Mouse (Mus musculus) heart, postnatal 0 days (tissue): ENCODE data around the gene Gm9958.

Source experiments
- CTCF ChIP-seq: IDR thresholded peaks from 2 replicates; pipeline ENCODE4 v1.5.1; 2016; ENCODE audit warnings: antibody characterized with exemption, control low read depth, low read depth
- EP300 ChIP-seq: IDR thresholded peaks from 2 replicates; pipeline ENCODE4 v1.6.1; 2016; ENCODE audit warnings: antibody characterized with exemption, low read depth

DNA sequence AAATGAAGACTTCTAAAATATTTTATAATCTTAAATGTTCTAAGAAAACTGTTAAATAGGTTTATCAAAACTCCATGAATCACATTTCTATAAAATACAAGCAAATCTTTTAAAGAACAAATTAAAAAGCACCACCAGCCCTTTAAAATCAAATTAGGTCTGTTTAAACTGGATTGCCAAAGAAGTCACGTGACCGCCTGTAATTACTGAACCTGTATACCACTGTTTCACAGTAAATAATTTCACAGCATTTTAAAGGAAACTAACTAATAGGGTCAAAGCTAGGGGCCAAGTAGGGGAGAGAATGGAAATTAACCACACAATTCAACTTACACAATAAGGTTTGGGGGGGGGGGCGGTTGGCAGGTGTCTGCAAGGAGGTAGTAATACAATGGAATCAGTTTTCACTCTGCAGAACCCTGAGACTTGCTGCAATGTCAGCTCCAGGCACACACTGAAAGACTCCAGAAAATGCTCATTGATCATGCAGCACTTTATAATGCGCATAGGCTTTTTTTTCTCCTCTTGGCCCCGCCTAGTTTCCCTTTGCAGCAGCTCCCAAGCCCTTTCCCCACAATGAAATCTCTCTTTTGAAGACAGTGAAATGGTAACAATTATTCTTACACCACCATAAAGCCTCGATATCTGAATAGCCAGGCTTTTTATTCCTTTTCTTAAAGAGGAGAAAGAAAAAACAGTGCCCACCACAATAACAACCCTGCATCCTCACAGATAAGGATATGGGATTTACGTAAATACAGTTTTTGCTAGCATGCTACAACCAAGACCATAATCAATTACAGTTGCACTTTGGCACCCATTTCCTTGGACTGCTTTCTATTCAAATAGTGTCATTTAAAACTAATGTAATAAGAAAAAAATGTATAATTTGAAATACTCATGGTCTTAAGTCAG, 28.6 kb upstream of the Gm9958 start:
- TF ChIP-seq CTCF: no peak
- TF ChIP-seq EP300: no peak
